In the genomic region with DNA sequence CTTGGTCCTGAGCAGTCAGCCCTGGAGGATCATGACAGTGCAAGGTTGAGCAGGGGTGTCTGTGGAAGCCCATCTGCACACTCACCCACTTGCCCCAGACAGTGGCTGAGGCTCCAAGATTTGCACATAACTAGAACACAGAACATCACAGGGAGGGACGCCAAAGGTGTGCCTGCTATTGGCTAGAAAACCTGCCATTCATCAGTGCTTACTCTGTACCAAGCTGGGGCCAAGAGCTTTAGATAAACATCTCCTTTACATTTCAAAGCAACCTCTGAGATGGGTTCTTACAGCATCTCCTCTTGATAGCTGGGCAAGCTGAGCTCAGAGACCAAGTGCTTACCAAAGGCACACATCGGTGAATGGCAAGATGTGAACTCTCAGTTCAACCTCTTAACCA, we compare ENCODE assay signal across 29 mouse cellular contexts. TPM values are rescaled to one million over a fixed set of nuclear protein-coding genes. Genes with fewer than 3 reads are reported as not detected.
DNase-seq lines count a peak whose midpoint lies in the region; ATAC-seq and TF ChIP-seq lines count a peak whose summit lies in the region.
"Had no signal": no experiment of that assay in that cellular context is flagged by ENCODE, and none has a peak within 500 bp of the region (broad histone marks: within the 10 kb centered on the region; RNA-seq: fewer than 3 reads in every experiment).

No protein-coding gene starts in this region.

- DNase-seq in midbrain, embryonic 11.5 days (ENCODE audit: low spot score, missing footprints), result peak; percentile 60
- no peak for DNase-seq in midbrain, embryonic 10.5 days (ENCODE audit: low spot score)
- DNase-seq in MEL (ENCODE audit: low read depth, low spot score), result peak; percentile 69
- DNase-seq in c-Kit-positive CD71-positive TER-119-positive erythroid progenitor cells, embryonic 14.5 days (ENCODE audit: low spot score), result peak; percentile 26
- DNase-seq in naive thymus-derived CD4-positive, alpha-beta T cell, adult 2 months (ENCODE audit: low read depth), result peak; percentile 59
- no peak for DNase-seq in retina, postnatal 1 day
- DNase-seq in natural killer cell, adult 2 months (ENCODE audit: low spot score in 2 of 2), result no peak
- DNase-seq: adrenal gland, adult 8-10 months; cerebellum, adult 11 months; cerebellum, adult 9-10 months; cerebellum, postnatal 36 days; embryo, embryonic 11 days; gastrocnemius, adult 2 months; gastrocnemius, postnatal 36 days; heart, adult 18-20 months; kidney, adult 9 months; kidney, postnatal 10 days; layer of hippocampus, adult 9-11 months; lung, postnatal 36 days; right cerebral cortex, adult 18-20 months; thymus, postnatal 14 days had no signal

- no peak for TF ChIP-seq EP300 in MEL (IDR thresholded peaks at IDR 0.05; ENCODE audit: low read depth in 1 of 2, low read length in 2 of 2)

- TF ChIP-seq POLR2A in MEL (IDR thresholded peaks at IDR 0.05; ENCODE audit: control insufficient read depth in 1 of 2, insufficient read depth in 1 of 2, low read depth in 1 of 2, low read length in 2 of 2, poor library complexity in 1 of 2), result no peak

- H3K36me3 ChIP-seq in midbrain, embryonic 11.5 days (ENCODE audit: control insufficient read depth, insufficient read depth, low read length), result no peaks in the 10 kb centered on the region
- no peaks in the 10 kb centered on the region for H3K36me3 ChIP-seq in midbrain, embryonic 10.5 days
- H3K36me3 ChIP-seq in MEL (ENCODE audit: control insufficient read depth in 1 of 2, insufficient read depth in 2 of 2, low read length in 2 of 2), result peaks cover 0 to 18% of the 10 kb centered on the region in 2 experiments; a peak in 2 of 4 replicates
- H3K36me3 ChIP-seq: embryonic facial prominence, embryonic 12.5 days; heart, embryonic 12.5 days; hindbrain, embryonic 10.5 days; hindbrain, embryonic 15.5 days; liver, embryonic 15.5 days; midbrain, embryonic 13.5 days; stomach, embryonic 15.5 days had no signal

- H3K4me1 ChIP-seq in midbrain, embryonic 11.5 days (ENCODE audit: control insufficient read depth, insufficient read depth, low read length), result no peaks in the 10 kb centered on the region
- H3K4me1 ChIP-seq in midbrain, embryonic 10.5 days, result peaks cover 22% of the 10 kb centered on the region
- H3K4me1 ChIP-seq in MEL (ENCODE audit: control insufficient read depth in 1 of 2, insufficient read depth in 2 of 2, low read length in 2 of 2), result peaks cover 23 to 28% of the 10 kb centered on the region in 2 experiments

- H3K27ac ChIP-seq in midbrain, embryonic 11.5 days (ENCODE audit: low read depth, low read length), result no peak overlapping the region
- H3K27ac ChIP-seq in midbrain, embryonic 10.5 days (replicated peaks), result no peak overlapping the region
- peak overlapping the region; percentile 60; the same call in 1 of the 2 replicates for H3K27ac ChIP-seq in MEL (ENCODE audit: control insufficient read depth, low read depth, low read length)
- H3K27ac ChIP-seq: embryonic facial prominence, embryonic 12.5 days; gastrocnemius, adult 2 months; hindbrain, embryonic 10.5 days; hindbrain, embryonic 15.5 days; midbrain, embryonic 13.5 days had no signal

- no peak overlapping the region for H3K4me3 ChIP-seq in midbrain, embryonic 11.5 days (ENCODE audit: low read depth, low read length)
- no peak overlapping the region for H3K4me3 ChIP-seq in midbrain, embryonic 10.5 days
- no peak overlapping the region for H3K4me3 ChIP-seq in MEL (ENCODE audit: control insufficient read depth in 1 of 2, insufficient read depth in 1 of 2, low read depth in 2 of 2, low read length in 2 of 2)
- H3K4me3 ChIP-seq: embryonic facial prominence, embryonic 12.5 days; gastrocnemius, adult 2 months; heart, embryonic 12.5 days; hindbrain, embryonic 10.5 days; hindbrain, embryonic 15.5 days; liver, embryonic 15.5 days; midbrain, embryonic 13.5 days; stomach, embryonic 15.5 days had no signal

- no peaks in the 10 kb centered on the region for H3K9me3 ChIP-seq in midbrain, embryonic 11.5 days (ENCODE audit: control insufficient read depth, low read length)
- no peaks in the 10 kb centered on the region for H3K9me3 ChIP-seq in midbrain, embryonic 10.5 days (replicated peaks)
- H3K9me3 ChIP-seq in MEL (replicated peaks; ENCODE audit: insufficient read depth, low read length), result no peaks in the 10 kb centered on the region
- H3K9me3 ChIP-seq: embryonic facial prominence, embryonic 12.5 days; heart, embryonic 12.5 days; hindbrain, embryonic 10.5 days; hindbrain, embryonic 15.5 days; liver, embryonic 15.5 days; midbrain, embryonic 13.5 days; stomach, embryonic 15.5 days had no signal

- no peak overlapping the region for H3K9ac ChIP-seq in midbrain, embryonic 11.5 days (ENCODE audit: low read length)
- no peak overlapping the region for H3K9ac ChIP-seq in MEL (ENCODE audit: control insufficient read depth, low read depth, low read length, poor library complexity, severe bottlenecking)
- H3K9ac ChIP-seq: embryonic facial prominence, embryonic 12.5 days; heart, embryonic 12.5 days; hindbrain, embryonic 15.5 days; liver, embryonic 15.5 days; midbrain, embryonic 13.5 days; stomach, embryonic 15.5 days had no signal

- TF ChIP-seq CTCF in MEL (IDR thresholded peaks at IDR 0.05 in 2 of 3, conservative IDR thresholded peaks at IDR 0.05 in 1 of 3; ENCODE audit: control insufficient read depth in 1 of 3, insufficient read depth in 1 of 3, low read depth in 2 of 3, low read length in 3 of 3, poor library complexity in 1 of 3, severe bottlenecking in 1 of 3), result no peak

- no peak overlapping the region for H3K4me2 ChIP-seq in midbrain, embryonic 11.5 days
- H3K4me2 ChIP-seq: embryonic facial prominence, embryonic 12.5 days; heart, embryonic 12.5 days; hindbrain, embryonic 15.5 days; midbrain, embryonic 13.5 days; stomach, embryonic 15.5 days had no signal

- no peaks in the 10 kb centered on the region for H3K27me3 ChIP-seq in midbrain, embryonic 11.5 days (ENCODE audit: control insufficient read depth, insufficient read depth, low read length)
- H3K27me3 ChIP-seq in midbrain, embryonic 10.5 days (ENCODE audit: low read depth, poor library complexity, severe bottlenecking), result no peaks in the 10 kb centered on the region
- H3K27me3 ChIP-seq in MEL (ENCODE audit: control insufficient read depth in 1 of 2, insufficient read depth in 2 of 2, low read length in 2 of 2), result no peaks in the 10 kb centered on the region
- H3K27me3 ChIP-seq: embryonic facial prominence, embryonic 12.5 days; heart, embryonic 12.5 days; hindbrain, embryonic 15.5 days; liver, embryonic 15.5 days; midbrain, embryonic 13.5 days; stomach, embryonic 15.5 days had no signal

- no peak for ATAC-seq in midbrain, embryonic 11.5 days (ENCODE audit: low FRiP score)
- ATAC-seq: forebrain, embryonic 16.5 days; midbrain, embryonic 13.5 days had no signal

- no peaks in the 10 kb centered on the region for H3K79me2 ChIP-seq in MEL (ENCODE audit: control insufficient read depth, insufficient read depth, low read length, poor library complexity)

- WGBS in midbrain, embryonic 11.5 days, result 92% methylated on average over 2 of the region's 2 CpGs
- 88% methylated on average over 2 of the region's 2 CpGs for WGBS in midbrain, embryonic 10.5 days

- TF ChIP-seq RAD21 in MEL (IDR thresholded peaks at IDR 0.05; ENCODE audit: low read depth, low read length), result no peak

TF ChIP-seq in MEL, 35 proteins besides CTCF, POLR2A, EP300 and RAD21:
- TF ChIP-seq RCOR1 (IDR thresholded peaks at IDR 0.05; ENCODE audit: low read depth, low read length) (no peak), POLR2AphosphoS2 (IDR thresholded peaks at IDR 0.05; ENCODE audit: low read length) (no peak), MAFK (IDR thresholded peaks at IDR 0.05; ENCODE audit: borderline replicate concordance, low read depth, low read length) (no peak), ELF1 (IDR thresholded peaks at IDR 0.05; ENCODE audit: low read depth, low read length) (no peak), ZNF384 (IDR thresholded peaks at IDR 0.05; ENCODE audit: low read depth, low read length) (no peak), GATA1 (IDR thresholded peaks at IDR 0.05; ENCODE audit: low read depth, low read length) (0 out of 2 replicates have a peak, but pooled peaks have one; percentile 5)

RNA-seq across cellular contexts. Expression of gene Rph3al, which starts 10.3 kb away (rescaled TPM):
- polyA plus RNA-seq in midbrain, embryonic 11.5 days (2014; fragmentation: Nextera tagmentation; extraction: Ambion mirVana), result 0.66 and 1.1 TPM in 2 replicates
- polyA plus RNA-seq in midbrain, embryonic 10.5 days (2016; fragmentation: Nextera tagmentation; extraction: Ambion mirVana), result 1.1 TPM in 2 replicates
- 7.1 and 9.4 TPM in 2 replicates for total RNA-seq in MEL (2012; rRNA removed)
- 10 to 100 TPM in 1 of 2 experiments, not detected in 1; 23.0 TPM for polyA plus RNA-seq in MEL (2012; ENCODE audit: insufficient read depth in 1 of 2, insufficient read length in 2 of 2, low read depth in 1 of 2, low replicate concordance in 2 of 2, missing spikeins in 1 of 2)

Comparison
In these comparisons a context has a peak if more than half of its experiments do, and no peak if none do; other contexts are left out.
1. DNase-seq: peak in midbrain, embryonic 11.5 days (single experiment), MEL (single experiment), c-Kit-positive CD71-positive TER-119-positive erythroid progenitor cells, embryonic 14.5 days (single experiment) and naive thymus-derived CD4-positive, alpha-beta T cell, adult 2 months (single experiment); none in midbrain, embryonic 10.5 days (single experiment), retina, postnatal 1 day (single experiment) and natural killer cell, adult 2 months (0 of 2).